Mouse (Mus musculus): ENCODE data around the gene Sgcg. TPM values are rescaled to one million over a fixed set of nuclear protein-coding genes. Genes with fewer than 3 reads are reported as not detected.

Sgcg gene
- polyA plus RNA-seq, 1 experiment from 2014 or later, result not detected

DNA sequence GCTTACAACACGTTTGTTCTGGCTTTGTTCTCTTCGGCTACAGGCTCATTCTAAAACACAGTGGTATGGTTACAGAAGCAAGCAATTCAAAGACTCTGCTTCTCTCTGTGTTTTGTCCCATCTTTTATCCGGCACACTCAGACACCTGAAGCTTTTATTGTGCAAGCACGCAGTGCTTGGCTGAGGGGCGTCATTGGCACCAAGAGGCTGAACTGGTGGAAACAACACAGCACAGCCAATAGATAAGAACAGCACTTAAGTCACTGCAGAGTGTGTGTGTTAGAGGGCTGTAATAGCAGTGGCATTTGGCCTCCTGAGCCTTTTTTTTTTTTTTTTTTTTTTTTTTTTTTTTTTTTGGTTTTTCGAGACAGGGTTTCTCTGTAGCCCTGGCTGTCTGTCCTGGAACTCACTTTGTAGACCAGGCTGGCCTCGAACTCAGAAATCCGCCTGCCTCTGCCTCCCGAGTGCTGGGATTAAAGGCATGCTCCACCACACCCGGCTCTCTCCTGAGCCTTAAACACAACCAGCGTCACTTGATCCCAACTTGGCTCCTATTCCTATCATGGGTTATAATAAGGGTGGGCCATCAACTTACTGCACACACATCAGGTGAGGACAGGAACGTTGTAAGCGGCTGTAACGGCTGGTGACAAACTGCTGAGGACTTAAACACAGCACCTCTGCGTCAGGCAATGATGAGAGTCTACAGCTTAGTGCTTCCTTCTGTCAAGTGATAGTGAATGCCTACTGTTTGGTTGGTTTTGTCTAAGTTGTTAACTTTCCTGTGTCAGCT lies 5.5 kb downstream of the Sgcg start:
- Histone ChIP-seq H3K36me3 (ENCODE audit: inconsistent target) (no peaks in the 10 kb centered on the region), H3K79me2 (ENCODE audit: inconsistent target) (no peaks in the 10 kb centered on the region), H3K27ac (no peak overlapping the region), H3K4me3 (ENCODE audit: inconsistent target) (no peak overlapping the region)
- 88% methylated on average over 12 of the region's 15 CpGs for WGBS (ENCODE audit: missing documents)

DNA sequence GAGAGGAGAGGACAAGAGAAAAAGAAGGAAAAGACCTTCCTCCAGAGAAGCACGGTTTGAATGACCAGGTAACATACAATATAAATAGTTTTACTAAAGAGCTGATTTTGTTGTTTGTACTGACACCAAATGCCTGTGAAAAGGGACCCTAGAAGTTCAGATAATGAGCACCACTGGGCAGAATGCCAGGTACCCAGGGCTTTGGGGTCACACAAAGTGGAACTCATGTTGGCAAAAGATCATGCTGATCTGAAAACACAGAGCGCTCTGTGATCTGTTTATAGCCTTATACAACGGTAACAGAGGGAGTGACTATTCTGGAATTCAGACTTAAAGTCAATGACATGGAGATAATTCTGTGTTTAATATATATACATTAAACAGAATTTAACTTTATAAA lies 11.8 kb downstream of the Sgcg start:
- WGBS (ENCODE audit: missing documents), result 82% methylated on average over 3 of the region's 3 CpGs

GRCm38 (mm10) chr14:61242611-61243010 lies 15.7 kb downstream of the Sgcg start:
- no peaks in the 10 kb centered on the region for H3K79me2 ChIP-seq (ENCODE audit: inconsistent target)
- no peak overlapping the region for H3K27ac ChIP-seq
- 34% methylated on average over 6 of the region's 6 CpGs for WGBS (ENCODE audit: missing documents)
- H3K4me3 ChIP-seq (ENCODE audit: inconsistent target), result no peak overlapping the region
- H3K36me3 ChIP-seq (ENCODE audit: inconsistent target), result no peaks in the 10 kb centered on the region

More for the DNA sequence above, 11.8 kb downstream of the Sgcg start:
- Histone ChIP-seq H3K4me3 (ENCODE audit: inconsistent target) (no peak overlapping the region), H3K36me3 (ENCODE audit: inconsistent target) (no peaks in the 10 kb centered on the region), H3K27ac (no peak overlapping the region), H3K79me2 (ENCODE audit: inconsistent target) (no peaks in the 10 kb centered on the region)

GRCm38 (mm10) chr14:61238751-61239150 lies 19.5 kb downstream of the Sgcg start:
- Histone ChIP-seq H3K4me3 (ENCODE audit: inconsistent target) (no peak overlapping the region), H3K79me2 (ENCODE audit: inconsistent target) (no peaks in the 10 kb centered on the region), H3K27ac (no peak overlapping the region), H3K36me3 (ENCODE audit: inconsistent target) (no peaks in the 10 kb centered on the region)
- WGBS (ENCODE audit: missing documents), result 44% methylated on average over 9 of the region's 9 CpGs

DNA sequence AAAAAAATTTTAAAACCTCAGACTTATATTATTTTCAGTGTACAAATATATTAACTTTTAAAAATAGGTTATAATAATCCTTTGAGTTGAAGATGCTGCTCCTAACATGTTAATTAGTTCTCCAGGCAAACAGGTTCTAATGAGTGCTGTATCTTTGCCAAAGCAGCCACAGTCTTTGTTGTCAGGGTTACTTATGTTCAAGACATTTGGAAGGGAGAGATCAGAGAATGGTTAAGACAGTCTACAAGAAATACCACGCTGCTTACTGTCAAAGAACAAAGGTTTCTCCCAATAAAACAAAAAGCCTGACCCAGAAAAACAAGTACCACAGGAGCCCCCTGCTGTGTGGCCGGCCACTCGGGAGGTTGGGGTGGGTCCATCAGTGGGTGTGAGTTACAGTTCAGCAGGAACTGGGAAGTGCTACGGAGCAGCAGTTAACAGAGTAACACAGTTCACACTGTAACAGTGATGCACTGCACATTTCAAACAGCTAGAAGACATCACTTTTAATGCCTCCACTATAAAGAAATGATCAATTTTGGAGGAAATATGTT lies 21.1 kb downstream of the Sgcg start:
- Histone ChIP-seq H3K4me3 (ENCODE audit: inconsistent target) (no peak overlapping the region), H3K79me2 (ENCODE audit: inconsistent target) (no peaks in the 10 kb centered on the region), H3K27ac (no peak overlapping the region), H3K36me3 (ENCODE audit: inconsistent target) (no peaks in the 10 kb centered on the region)
- 72% methylated on average over 4 of the region's 4 CpGs for WGBS (ENCODE audit: missing documents)

- 85% methylated on average over 5 of the region's 5 CpGs for WGBS (ENCODE audit: missing documents)
- H3K4me3 ChIP-seq (ENCODE audit: inconsistent target), result no peak overlapping the region
- H3K79me2 ChIP-seq (ENCODE audit: inconsistent target), result no peaks in the 10 kb centered on the region
- H3K27ac ChIP-seq, result no peak overlapping the region
- no peaks in the 10 kb centered on the region for H3K36me3 ChIP-seq (ENCODE audit: inconsistent target)
These were observed 22.3 kb downstream of the Sgcg start for GRCm38 (mm10) chr14:61235846-61236474.

DNA sequence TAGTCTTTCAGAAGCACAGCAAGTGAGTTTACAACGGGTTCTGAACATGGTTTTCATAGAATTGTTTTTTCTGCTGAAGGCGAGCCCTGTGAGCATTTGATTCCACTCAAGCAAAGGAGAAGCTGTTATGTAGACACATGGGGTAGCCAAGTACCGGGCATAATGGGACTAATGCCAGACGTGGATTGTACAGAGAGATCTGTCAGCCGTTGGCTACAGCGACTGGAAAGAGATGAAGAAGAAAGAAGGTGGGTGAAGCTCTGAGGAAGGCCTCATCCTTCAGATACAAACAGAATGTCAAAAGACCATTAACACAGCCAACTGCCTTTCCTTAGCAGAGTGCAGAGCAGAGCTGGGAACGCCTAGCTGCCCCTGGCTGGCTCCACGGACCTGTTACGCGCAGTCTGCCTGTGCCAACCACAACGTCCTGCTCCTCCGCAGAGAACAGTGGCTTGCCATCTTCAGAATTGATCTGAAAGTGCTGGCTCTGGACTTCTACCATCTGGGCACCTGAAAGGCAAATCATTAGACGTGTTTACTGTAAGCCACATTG lies 26.2 kb downstream of the Sgcg start:
- 93% methylated on average over 12 of the region's 13 CpGs for WGBS (ENCODE audit: missing documents)

GRCm38 (mm10) chr14:61230179-61230578 lies 28.1 kb downstream of the Sgcg start:
- no peaks in the 10 kb centered on the region for H3K79me2 ChIP-seq (ENCODE audit: inconsistent target)
- H3K4me3 ChIP-seq (ENCODE audit: inconsistent target), result no peak overlapping the region
- WGBS (ENCODE audit: missing documents), result 93% methylated on average over 4 of the region's 4 CpGs
- H3K36me3 ChIP-seq (ENCODE audit: inconsistent target), result no peaks in the 10 kb centered on the region
- no peak overlapping the region for H3K27ac ChIP-seq

More for the DNA sequence above, 26.2 kb downstream of the Sgcg start:
- Histone ChIP-seq H3K36me3 (ENCODE audit: inconsistent target) (no peaks in the 10 kb centered on the region), H3K4me3 (ENCODE audit: inconsistent target) (no peak overlapping the region), H3K27ac (no peak overlapping the region), H3K79me2 (ENCODE audit: inconsistent target) (no peaks in the 10 kb centered on the region)

DNA sequence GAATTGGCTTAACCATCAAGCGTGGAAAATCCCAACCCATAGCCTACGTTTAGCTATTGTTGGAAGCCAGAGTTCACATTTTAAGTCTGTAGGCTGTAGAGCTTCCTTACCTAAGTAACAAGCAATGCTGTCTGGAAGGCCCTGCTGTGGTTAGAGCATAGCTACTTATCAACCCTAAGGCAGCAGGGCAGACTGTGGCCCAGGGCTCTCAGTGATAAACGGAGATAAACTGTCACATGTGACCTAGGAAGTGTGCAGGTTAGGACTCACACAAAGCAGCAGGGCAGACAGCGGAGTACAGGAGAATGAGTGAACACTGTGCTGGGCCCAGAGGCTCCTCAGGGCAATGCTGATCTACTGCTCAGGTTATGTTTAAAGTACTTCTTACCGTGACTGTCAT lies 28.5 kb downstream of the Sgcg start:
- H3K27ac ChIP-seq, result no peak overlapping the region
- no peaks in the 10 kb centered on the region for H3K36me3 ChIP-seq (ENCODE audit: inconsistent target)
- H3K4me3 ChIP-seq (ENCODE audit: inconsistent target), result no peak overlapping the region
- WGBS (ENCODE audit: missing documents), result 91% methylated on average over 5 of the region's 5 CpGs
- no peaks in the 10 kb centered on the region for H3K79me2 ChIP-seq (ENCODE audit: inconsistent target)

DNA sequence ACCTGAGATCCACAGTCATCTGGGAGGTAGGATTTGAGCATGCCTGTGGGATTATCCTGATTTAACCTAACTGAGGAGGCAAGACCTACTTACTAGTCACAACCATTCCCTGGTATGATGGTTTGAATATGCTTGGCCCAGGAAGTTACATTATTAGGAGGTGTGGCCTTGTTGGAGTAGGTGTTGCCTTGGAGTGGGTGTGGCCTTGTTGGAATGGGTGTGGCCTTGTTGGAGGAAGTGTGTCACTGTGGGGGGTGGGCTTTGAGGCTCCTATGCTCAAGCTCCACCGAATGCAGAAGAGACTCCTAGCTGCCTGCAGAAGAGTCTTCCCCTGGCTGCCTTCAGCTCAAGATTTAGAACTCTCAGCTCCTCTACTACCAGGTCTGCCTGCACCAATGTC lies 32.1 kb downstream of the Sgcg start:
- H3K4me3 ChIP-seq (ENCODE audit: inconsistent target), result no peak overlapping the region
- H3K36me3 ChIP-seq (ENCODE audit: inconsistent target), result no peaks in the 10 kb centered on the region
- H3K27ac ChIP-seq, result no peak overlapping the region
- no peaks in the 10 kb centered on the region for H3K79me2 ChIP-seq (ENCODE audit: inconsistent target)
- WGBS (ENCODE audit: missing documents), result 88% methylated on average over 1 of the region's 1 CpGs

- H3K36me3 ChIP-seq (ENCODE audit: inconsistent target), result no peaks in the 10 kb centered on the region
- no peak overlapping the region for H3K27ac ChIP-seq
- no peaks in the 10 kb centered on the region for H3K79me2 ChIP-seq (ENCODE audit: inconsistent target)
- H3K4me3 ChIP-seq (ENCODE audit: inconsistent target), result no peak overlapping the region
- 85% methylated on average over 5 of the region's 5 CpGs for WGBS (ENCODE audit: missing documents)
These were observed 33.8 kb downstream of the Sgcg start for GRCm38 (mm10) chr14:61224387-61225077.

- 88% methylated on average over 4 of the region's 4 CpGs for WGBS (ENCODE audit: missing documents)
- no peak overlapping the region for H3K27ac ChIP-seq
- H3K4me3 ChIP-seq (ENCODE audit: inconsistent target), result no peak overlapping the region
- H3K36me3 ChIP-seq (ENCODE audit: inconsistent target), result no peaks in the 10 kb centered on the region
- no peaks in the 10 kb centered on the region for H3K79me2 ChIP-seq (ENCODE audit: inconsistent target)
These were observed 34.5 kb downstream of the Sgcg start for GRCm38 (mm10) chr14:61223740-61224139.

- H3K79me2 ChIP-seq (ENCODE audit: inconsistent target), result no peaks in the 10 kb centered on the region
- no peak overlapping the region for H3K27ac ChIP-seq
- 82% methylated on average over 6 of the region's 6 CpGs for WGBS (ENCODE audit: missing documents)
- no peak overlapping the region for H3K4me3 ChIP-seq (ENCODE audit: inconsistent target)
- no peaks in the 10 kb centered on the region for H3K36me3 ChIP-seq (ENCODE audit: inconsistent target)
These were observed 35.8 kb downstream of the Sgcg start for GRCm38 (mm10) chr14:61222506-61222905.

GRCm38 (mm10) chr14:61221166-61221565 lies 37.1 kb downstream of the Sgcg start:
- Histone ChIP-seq H3K4me3 (ENCODE audit: inconsistent target) (no peak overlapping the region), H3K36me3 (ENCODE audit: inconsistent target) (no peaks in the 10 kb centered on the region), H3K79me2 (ENCODE audit: inconsistent target) (no peaks in the 10 kb centered on the region), H3K27ac (no peak overlapping the region)
- WGBS (ENCODE audit: missing documents), result 97% methylated on average over 5 of the region's 5 CpGs

All from macrophage (primary cell).